Mouse (Mus musculus): ENCODE data around the gene Spdye4b. TPM values are rescaled to one million over a fixed set of nuclear protein-coding genes. Genes with fewer than 3 reads are reported as not detected.

Spdye4b gene
- polyA plus RNA-seq, 1 experiment from 2014 or later, result not detected

DNA sequence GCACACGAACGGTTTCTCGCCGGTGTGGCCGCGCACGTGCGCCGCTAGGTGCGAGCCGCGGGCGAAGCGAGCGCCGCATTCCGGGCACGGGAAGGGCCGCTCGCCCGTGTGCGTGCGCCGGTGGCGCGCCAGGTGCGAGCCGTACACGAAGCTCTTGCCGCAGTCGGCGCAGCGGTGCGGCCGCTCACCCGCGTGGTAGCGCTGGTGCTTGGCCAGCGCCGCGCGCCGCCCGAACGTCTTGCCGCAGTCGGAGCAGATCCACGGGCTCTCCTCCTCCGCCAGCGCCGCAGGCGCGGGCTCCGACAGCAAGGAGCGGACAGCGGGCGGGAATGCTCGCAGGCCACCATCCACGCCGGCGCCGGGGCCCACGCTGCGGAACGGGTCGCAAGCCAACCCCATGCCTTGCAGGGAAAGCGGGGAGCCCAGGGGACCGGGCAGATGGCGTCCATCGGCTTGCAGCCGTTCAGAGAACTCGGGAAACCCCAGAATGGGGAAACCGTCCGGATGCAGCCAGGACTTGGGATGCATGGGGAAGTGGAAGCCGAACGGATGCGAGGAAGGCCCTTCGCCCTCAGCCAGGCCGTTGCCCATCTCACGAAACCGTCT, 73.2 kb downstream of the Spdye4b start:
- no peak overlapping the region for H3K27ac ChIP-seq (ENCODE audit: low read depth)
- TF ChIP-seq EP300 (IDR thresholded peaks at IDR 0.05; ENCODE audit: low read depth) (no peak), CTCF (IDR thresholded peaks at IDR 0.05; ENCODE audit: low read depth) (no peak)
- DNase-seq (no peak), ATAC-seq (peak; percentile 27; the same call in 1 of the 2 replicates)
- 0 out of 2 replicates have a peak, but pooled peaks cover 2% of the 10 kb centered on the region for H3K36me3 ChIP-seq (replicated peaks; ENCODE audit: insufficient read depth, low read length)
- H3K27me3 ChIP-seq (ENCODE audit: insufficient read depth, low read length), result peaks cover 61% of the 10 kb centered on the region
- 5% methylated on average over 65 of the region's 81 CpGs for WGBS (ENCODE audit: insufficient replicate concordance)
- no peaks in the 10 kb centered on the region for H3K9me3 ChIP-seq (ENCODE audit: low read length)
- H3K4me2 ChIP-seq (ENCODE audit: low read depth, low read length), result peak overlapping the region; percentile 58
- peak overlapping the region; percentile 32 for H3K4me3 ChIP-seq (ENCODE audit: low read depth, low read length)
- peaks cover 8% of the 10 kb centered on the region for H3K4me1 ChIP-seq (ENCODE audit: insufficient read depth)
- no peak overlapping the region for H3K9ac ChIP-seq (replicated peaks)

Small RNA genes within 50 kb of the gene (microRNA-seq; reads per million reads assigned to microRNA genes)
- not detected for gene Gm44405

Other genes starting within 250 kb of the Spdye4b start
- gene Fscn1, start 220.7 kb upstream of the Spdye4b start, polyA plus RNA-seq (2015; fragmentation: Nextera tagmentation; extraction: Ambion mirVana), result 6.9 and 7.3 TPM in 2 replicates
- 8.4 and 10.5 TPM in 2 replicates for gene Rnf216, start 68.0 kb upstream of the Spdye4b start, polyA plus RNA-seq (2015; fragmentation: Nextera tagmentation; extraction: Ambion mirVana)
- gene Olfr718-ps1, start 33.4 kb upstream of the Spdye4b start, polyA plus RNA-seq (2015; fragmentation: Nextera tagmentation; extraction: Ambion mirVana), result 0.11 TPM in 1 of 2 replicates, not detected in the other
- gene Rbak, start 242 bp upstream of the Spdye4b start, polyA plus RNA-seq (2015; fragmentation: Nextera tagmentation; extraction: Ambion mirVana), result 1.5 and 1.6 TPM in 2 replicates
- not detected in 2 replicates for gene Spdye4a, start 45.9 kb downstream of the Spdye4b start, polyA plus RNA-seq (2015; fragmentation: Nextera tagmentation; extraction: Ambion mirVana)
- 1.4 and 1.5 TPM in 2 replicates for gene Zfp12, start 54.1 kb downstream of the Spdye4b start, polyA plus RNA-seq (2015; fragmentation: Nextera tagmentation; extraction: Ambion mirVana)
- gene Zfp316, start 89.0 kb downstream of the Spdye4b start, polyA plus RNA-seq (2015; fragmentation: Nextera tagmentation; extraction: Ambion mirVana), result 0.39 and 0.41 TPM in 2 replicates
- not detected in 2 replicates for gene Zfp853, start 112.6 kb downstream of the Spdye4b start, polyA plus RNA-seq (2015; fragmentation: Nextera tagmentation; extraction: Ambion mirVana)
- 12.5 and 12.8 TPM in 2 replicates for gene E130309D02Rik, start 134.3 kb downstream of the Spdye4b start, polyA plus RNA-seq (2015; fragmentation: Nextera tagmentation; extraction: Ambion mirVana)
- gene Zdhhc4, start 148.2 kb downstream of the Spdye4b start, polyA plus RNA-seq (2015; fragmentation: Nextera tagmentation; extraction: Ambion mirVana), result 32.8 and 34.6 TPM in 2 replicates
- not detected in 2 replicates for gene Grid2ip, start 176.3 kb downstream of the Spdye4b start, polyA plus RNA-seq (2015; fragmentation: Nextera tagmentation; extraction: Ambion mirVana)
- gene Kdelr2, start 222.8 kb downstream of the Spdye4b start, polyA plus RNA-seq (2015; fragmentation: Nextera tagmentation; extraction: Ambion mirVana), result 146 and 160 TPM in 2 replicates

Measured in liver, postnatal 0 days (tissue).